Mouse (Mus musculus): ENCODE measurements around the gene Veph1.

Gene Veph1

GRCm38 (mm10) chr3:66024220-66024792 is 272.3 kb downstream of the Veph1 start:
- DNase-seq (ENCODE audit: low spot score in 2 of 2): no peak

GRCm38 (mm10) chr3:66019171-66019570 is 277.5 kb downstream of the Veph1 start:
- no peak for DNase-seq (ENCODE audit: low spot score in 2 of 2)

- no peak for DNase-seq (ENCODE audit: low spot score in 2 of 2)
These were observed 288.8 kb downstream of the Veph1 start for GRCm38 (mm10) chr3:66007632-66008401.

- no peak for DNase-seq (ENCODE audit: low spot score in 2 of 2)
These were observed 291.6 kb downstream of the Veph1 start for GRCm38 (mm10) chr3:66004989-66005388.

GRCm38 (mm10) chr3:66004220-66004951 is 292.3 kb downstream of the Veph1 start:
- DNase-seq (ENCODE audit: low spot score in 2 of 2): no peak
